Mouse (Mus musculus) left cerebral cortex, postnatal 4 days (tissue): Measurements from ENCODE around the gene Gm2056. TPM values are rescaled to one million over a fixed set of nuclear protein-coding genes. Genes with fewer than 3 reads are reported as not detected.
"Not testable (repeated sequence)": the region's sequence is repeated elsewhere in the genome, so short reads cannot be mapped to it uniquely, and the experiment has no call there.

Experiments used
- DNase-seq: peaks from one replicate; pipeline ENCODE4 v3.0.0-alpha.2; 2022
- intact Hi-C: fragments of 180-260 bp; cut with DNase I; formaldehyde crosslinking; loops from one replicate; pipeline ENCODE4 v1.15.1; 2025
- total RNA-seq, 2 experiments: library from RNA; stranded (reverse); gene quantifications; 2 replicates each; pipeline ENCODE4 v1.2.3; 2021

Gm2056 gene
- total RNA-seq = not detected

GRCm38 (mm10) chr12:88026704-88027103, at the start of gene Gm2056:
Gm2056 (plus strand) TSS chr12:88027004.
- DNase-seq, intact Hi-C loops: not testable (repeated sequence)

GRCm38 (mm10) chr12:87984000-87984399, 42.8 kb upstream of the Gm2056 start:
- DNase-seq, intact Hi-C loops: not testable (repeated sequence)

- DNase-seq, intact Hi-C loops: not testable (repeated sequence)
Measured at GRCm38 (mm10) chr12:88004118-88004517, 22.7 kb upstream of the Gm2056 start.

GRCm38 (mm10) chr12:88011548-88011947, 15.3 kb upstream of the Gm2056 start, which contains the start of gene Gm2075:
Gm2075 (plus strand) TSS chr12:88011848.
- intact Hi-C loops, DNase-seq: not testable (repeated sequence)

- DNase-seq, intact Hi-C loops: not testable (repeated sequence)
Measured at GRCm38 (mm10) chr12:88018671-88019070, 8.1 kb upstream of the Gm2056 start, which contains the start of gene Gm6803. Gm6803 (minus strand) TSS chr12:88018771.

- intact Hi-C loops, DNase-seq: not testable (repeated sequence)
Measured at GRCm38 (mm10) chr12:88032250-88032649, 5.4 kb downstream of the Gm2056 start.

GRCm38 (mm10) chr12:88039062-88039461, 12.3 kb downstream of the Gm2056 start:
- intact Hi-C loops, DNase-seq: not testable (repeated sequence)

- intact Hi-C loops = not testable (repeated sequence)
Measured at GRCm38 (mm10) chr12:88039703-88040102, 12.9 kb downstream of the Gm2056 start.

GRCm38 (mm10) chr12:88045226-88045625, 18.4 kb downstream of the Gm2056 start:
- intact Hi-C loops, DNase-seq: not testable (repeated sequence)

More at GRCm38 (mm10) chr12:88039703-88040102, 12.9 kb downstream of the Gm2056 start:
- DNase-seq = not testable (repeated sequence)

Other genes starting within 250 kb of the Gm2056 start
- not detected for gene Gm21936, start 231.5 kb upstream of the Gm2056 start, total RNA-seq
- gene BB287469, start 210.4 kb upstream of the Gm2056 start, total RNA-seq = not detected
- gene Gm2001, start 184.7 kb upstream of the Gm2056 start, total RNA-seq = not detected
- not detected for gene Gm2016, start 152.9 kb upstream of the Gm2056 start, total RNA-seq
- gene Gm2022, start 131.6 kb upstream of the Gm2056 start, total RNA-seq = not detected
- not detected for gene Gm2035, start 107.1 kb upstream of the Gm2056 start, total RNA-seq
- gene Gm2042, start 72.9 kb upstream of the Gm2056 start, total RNA-seq = not detected
- not detected for gene Gm2075, start 15.2 kb upstream of the Gm2056 start, total RNA-seq
- not detected for gene Gm6803, start 8.2 kb upstream of the Gm2056 start, total RNA-seq
- gene Gm16368, start 56.7 kb downstream of the Gm2056 start, total RNA-seq = not detected
- not detected for gene Gm10436, start 155.1 kb downstream of the Gm2056 start, total RNA-seq
- gene Gm8332, start 223.1 kb downstream of the Gm2056 start, total RNA-seq = not detected
- not detected for gene Gm5662, start 247.5 kb downstream of the Gm2056 start, total RNA-seq